Mouse (Mus musculus) heart, embryonic 14.5 days (tissue): ENCODE measurements around the gene BC024978. TPM values are rescaled to one million over a fixed set of nuclear protein-coding genes. Genes with fewer than 3 reads are reported as not detected.
A peak's percentile ranks its signal among the peaks of the same experiment; 100 is the strongest.

Experiments
- microRNA counts: library from miRNA; unstranded; fragments of <30 nt; microRNA quantifications from one replicate; lab custom pipeline; 2016
- microRNA-seq: library from miRNA; unstranded; fragments of <30 nt; microRNA quantifications from one replicate; pipeline ENCODE4, GENCODE M21; 2016
- polyA plus RNA-seq: library from polyadenylated mRNA; unstranded; fragments of >200 nt; fragmentation: Nextera tagmentation; extraction: Ambion mirVana; gene quantifications from 2 replicates; pipeline ENCODE4 v1.2.1, GENCODE M21; 2014

The BC024978 gene
- polyA plus RNA-seq, 1 experiment from 2014 or later = 3.7 TPM

MicroRNAs encoded within 50 kb of the gene (microRNA counts, 519-probe panel; counts per million panel counts)
- 322 counts per million, percentile 70 among the panel's probes with 10 or more counts for microRNA mmu-miR-1191 (lab: Ali Mortazavi, UCI)

Small RNA genes lying within 50 kb of the gene (microRNA-seq; reads per million reads assigned to microRNA genes)
- 1.7 reads per million for gene Mir1191
- gene Mir3101 = 1.7 reads per million

Other genes starting within 250 kb of the BC024978 start
- gene Cyp2a12, start 166.7 kb upstream of the BC024978 start, polyA plus RNA-seq = not detected in 2 replicates
- gene Cyp2f2, start 75.9 kb upstream of the BC024978 start, polyA plus RNA-seq = 3.3 TPM in 1 of 2 replicates, not detected in the other
- gene Cyp2t4, start 42.1 kb upstream of the BC024978 start, polyA plus RNA-seq = 0.22 TPM in 1 of 2 replicates, not detected in the other
- gene Egln2, start 29.0 kb upstream of the BC024978 start, polyA plus RNA-seq = 26.7 and 31.2 TPM in 2 replicates
- 42.4 and 43.4 TPM in 2 replicates for gene Rab4b, start 16.9 kb upstream of the BC024978 start, polyA plus RNA-seq
- gene Gm21983, start 14.7 kb upstream of the BC024978 start, polyA plus RNA-seq = not detected in 2 replicates
- 0.53 and 1.3 TPM in 2 replicates for gene Mia, start 14.6 kb upstream of the BC024978 start, polyA plus RNA-seq
- 140 and 150 TPM in 2 replicates for gene Snrpa, start 490 bp downstream of the BC024978 start, polyA plus RNA-seq
- 3.4 and 3.8 TPM in 2 replicates for gene Itpkc, start 32.9 kb downstream of the BC024978 start, polyA plus RNA-seq
- 9.9 and 11.9 TPM in 2 replicates for gene Coq8b, start 37.2 kb downstream of the BC024978 start, polyA plus RNA-seq
- gene Numbl, start 62.7 kb downstream of the BC024978 start, polyA plus RNA-seq = 3.3 and 5.4 TPM in 2 replicates
- gene Ltbp4, start 141.9 kb downstream of the BC024978 start, polyA plus RNA-seq = 47.7 and 55.1 TPM in 2 replicates
- gene Shkbp1, start 160.2 kb downstream of the BC024978 start, polyA plus RNA-seq = 18.3 and 22.0 TPM in 2 replicates
- not detected in 2 replicates for gene Gm20479, start 161.6 kb downstream of the BC024978 start, polyA plus RNA-seq